In the genomic region with DNA sequence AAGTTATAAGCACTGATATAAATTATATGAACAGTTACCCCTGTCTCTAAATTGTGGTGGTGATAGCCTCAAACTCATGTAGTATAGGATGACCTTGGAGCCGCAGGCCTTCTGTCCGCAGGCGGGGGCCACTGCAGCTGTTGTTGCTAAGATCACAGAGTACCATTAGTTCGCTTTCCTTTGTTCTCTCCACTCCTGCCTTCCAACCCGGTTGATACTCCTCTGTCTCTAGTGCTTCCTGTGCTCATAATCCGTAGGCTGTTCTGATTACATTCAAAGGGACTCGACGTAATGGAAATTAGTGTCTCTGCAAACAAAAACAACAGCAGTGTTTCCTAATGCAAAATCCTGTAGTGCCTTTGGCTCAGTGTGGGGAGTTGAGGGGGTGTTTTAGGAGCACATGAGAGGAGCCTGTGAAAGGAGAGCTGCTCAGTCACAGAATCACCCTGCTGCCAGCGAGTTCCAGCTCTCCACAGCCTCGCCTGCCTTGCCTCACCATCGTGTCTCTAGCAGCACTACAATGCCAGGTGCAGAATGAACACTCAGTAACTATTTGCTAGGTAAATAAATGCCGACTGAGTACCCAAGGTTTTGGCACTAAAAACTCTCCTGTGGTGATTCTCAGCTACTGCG, we compare ENCODE assay signal across 11 mouse cellular contexts. TPM values are rescaled to one million over a fixed set of nuclear protein-coding genes. Genes with fewer than 3 reads are reported as not detected.
DNase-seq lines count a peak whose midpoint lies in the region; ATAC-seq lines count a peak whose summit lies in the region.
"Had no signal": no experiment of that assay in that cellular context is flagged by ENCODE, and none has a peak within 500 bp of the region (broad histone marks: within the 10 kb centered on the region; RNA-seq: fewer than 3 reads in every experiment).

No protein-coding gene starts in this region.

- peak overlapping the region; percentile 27; the same call in 1 of the 2 replicates for H3K27ac ChIP-seq in kidney, embryonic 15.5 days
- 0 out of 2 replicates have a peak overlapping the region, but pooled peaks have one; percentile 13 for H3K27ac ChIP-seq in intestine, embryonic 15.5 days
- H3K27ac ChIP-seq: forebrain, embryonic 13.5 days; macrophage had no signal

- no peak; the same call in 1 of the 2 replicates for ATAC-seq in kidney, embryonic 15.5 days (replicated peaks; ENCODE audit: low FRiP score)
- ATAC-seq in intestine, embryonic 15.5 days, result peak; percentile 54; the same call in 1 of the 2 replicates
- ATAC-seq: forebrain, embryonic 13.5 days had no signal

- H3K27me3 ChIP-seq in kidney, embryonic 15.5 days, result 0 out of 2 replicates have a peak, but pooled peaks cover 4% of the 10 kb centered on the region
- no peaks in the 10 kb centered on the region for H3K27me3 ChIP-seq in intestine, embryonic 15.5 days (replicated peaks)
- H3K27me3 ChIP-seq: forebrain, embryonic 13.5 days had no signal

- H3K4me1 ChIP-seq in kidney, embryonic 15.5 days, result peaks cover 4% of the 10 kb centered on the region; the same call in 1 of the 2 replicates
- H3K4me1 ChIP-seq in intestine, embryonic 15.5 days (replicated peaks), result no peaks in the 10 kb centered on the region

- H3K9ac ChIP-seq in kidney, embryonic 15.5 days, result no peak overlapping the region
- H3K9ac ChIP-seq in intestine, embryonic 15.5 days, result no peak overlapping the region
- H3K9ac ChIP-seq: forebrain, embryonic 13.5 days had no signal

- H3K4me3 ChIP-seq in kidney, embryonic 15.5 days (replicated peaks), result no peak overlapping the region
- H3K4me3 ChIP-seq in intestine, embryonic 15.5 days (replicated peaks), result no peak overlapping the region
- H3K4me3 ChIP-seq: forebrain, embryonic 13.5 days had no signal

- 0 out of 2 replicates have a peak, but pooled peaks cover 5% of the 10 kb centered on the region for H3K36me3 ChIP-seq in kidney, embryonic 15.5 days
- no peaks in the 10 kb centered on the region for H3K36me3 ChIP-seq in intestine, embryonic 15.5 days

- H3K4me2 ChIP-seq in kidney, embryonic 15.5 days, result no peak overlapping the region
- H3K4me2 ChIP-seq in intestine, embryonic 15.5 days (replicated peaks), result no peak overlapping the region
- H3K4me2 ChIP-seq: forebrain, embryonic 13.5 days had no signal

- DNase-seq in kidney, postnatal 10 days, result no peak
- DNase-seq in embryo, embryonic 10 days (ENCODE audit: low spot score), result peak; percentile 25
- peak; percentile 17 for DNase-seq in mesoderm, embryonic 11.5 days (ENCODE audit: low read depth, low spot score)
- DNase-seq in urinary bladder, postnatal 25 days (ENCODE audit: low spot score), result no peak
- DNase-seq in thymus, postnatal 4 days, result no peak
- DNase-seq in adrenal gland, adult 2 months, result no peak
- DNase-seq: kidney, adult 18-20 months had no signal

- WGBS in kidney, embryonic 15.5 days, result 37% methylated on average over 13 of the region's 13 CpGs
- WGBS in intestine, embryonic 15.5 days, result 45% methylated on average over 13 of the region's 13 CpGs

- no peaks in the 10 kb centered on the region for H3K9me3 ChIP-seq in kidney, embryonic 15.5 days (replicated peaks)
- H3K9me3 ChIP-seq in intestine, embryonic 15.5 days, result no peaks in the 10 kb centered on the region
- H3K9me3 ChIP-seq: forebrain, embryonic 13.5 days had no signal

RNA-seq across cellular contexts. Expression of a gene that starts 53.9 kb away (rescaled TPM):
- 28.2 and 29.3 TPM in 2 replicates for polyA plus RNA-seq in kidney, embryonic 15.5 days (2015; fragmentation: Nextera tagmentation; extraction: Ambion mirVana)
- polyA plus RNA-seq in intestine, embryonic 15.5 days (2015; fragmentation: Nextera tagmentation; extraction: Ambion mirVana), result 20.5 and 21.2 TPM in 2 replicates
- total RNA-seq in adrenal gland, adult 2 months (2021), result 10 to 100 TPM; 34.1 to 42.6 TPM
- 1.4 and 2.1 TPM in 2 replicates for polyA plus RNA-seq in adrenal gland, adult 2 months (2012; rRNA removed)

Comparison
In these comparisons a context has a peak if more than half of its experiments do, and no peak if none do; other contexts are left out.
1. DNase-seq: peak in embryo, embryonic 10 days (single experiment) and mesoderm, embryonic 11.5 days (single experiment); none in kidney, postnatal 10 days (single experiment), urinary bladder, postnatal 25 days (single experiment), thymus, postnatal 4 days (single experiment) and adrenal gland, adult 2 months (single experiment).